Mouse (Mus musculus) liver, embryonic 14.5 days (tissue): ENCODE results near the gene Gstp2.

Experiments used
- CTCF ChIP-seq: IDR thresholded peaks from 2 replicates; pipeline ENCODE4 v1.5.1; 2016; ENCODE audit warnings: antibody characterized with exemption, low read depth, control low read depth
- EP300 ChIP-seq: IDR thresholded peaks from 2 replicates; pipeline ENCODE4 v1.6.1; 2016; ENCODE audit warnings: antibody characterized with exemption, low read depth

DNA sequence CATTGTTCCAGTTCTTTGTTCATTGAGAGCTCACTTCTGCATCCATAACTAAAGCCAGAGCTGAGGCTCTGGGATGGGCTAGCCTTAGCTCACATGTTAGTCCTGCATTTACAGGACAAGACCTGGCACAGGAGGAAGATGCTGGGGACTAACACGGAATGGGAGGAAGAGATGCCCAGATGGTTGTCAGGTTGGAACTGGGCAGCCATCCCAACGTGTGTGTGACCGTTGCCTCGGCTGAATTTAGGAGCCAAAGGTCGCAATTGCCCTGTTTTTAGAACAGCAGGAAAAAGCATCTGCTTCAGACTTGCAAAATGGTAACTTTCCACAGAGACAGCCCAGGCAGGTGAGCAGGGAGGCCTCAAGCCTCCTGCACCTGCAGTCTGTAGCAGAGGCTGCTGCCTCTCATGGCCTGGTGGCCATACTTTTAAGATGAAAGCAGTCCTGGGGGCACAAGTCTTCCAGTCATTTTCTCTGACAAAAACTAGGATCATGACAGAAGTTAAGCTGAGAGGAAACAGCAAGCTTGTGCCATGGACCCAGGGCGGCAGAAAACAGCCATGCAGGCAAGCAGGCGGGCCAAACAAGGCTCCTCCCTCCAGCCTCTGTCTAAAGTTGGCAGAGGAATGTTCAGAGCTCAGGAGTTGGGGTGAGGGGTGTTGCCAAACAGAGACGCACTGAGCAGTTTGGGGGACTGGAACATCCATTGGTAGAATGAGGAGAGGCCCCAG is 9.6 kb upstream of the Gstp2 start:
- TF ChIP-seq EP300 (no peak), CTCF (no peak)
